Mouse (Mus musculus) myocyte (in vitro differentiated cells): Measurements from ENCODE around the gene Scg5.

Experiments used
- E2F4 ChIP-seq: IDR thresholded peaks from one replicate; pipeline ENCODE4 v1.6.1; 2011; ENCODE audit warnings: mild to moderate bottlenecking, control low read depth, moderate library complexity; ENCODE audit not compliant: insufficient read depth
- MAX ChIP-seq: IDR thresholded peaks from one replicate; pipeline ENCODE4 v1.6.1; 2011; ENCODE audit warnings: low read depth, mild to moderate bottlenecking, control low read depth
- POLR2A ChIP-seq: IDR thresholded peaks from one replicate; pipeline ENCODE4 v1.6.1; 2011; ENCODE audit warnings: low read depth, mild to moderate bottlenecking, control low read depth, moderate library complexity; ENCODE audit not compliant: insufficient read length
- POLR2AphosphoS2 ChIP-seq: IDR thresholded peaks from one replicate; pipeline ENCODE4 v1.6.1; 2011; ENCODE audit warnings: low read depth, control low read depth; ENCODE audit not compliant: insufficient read length
- SRF ChIP-seq: IDR thresholded peaks from one replicate; pipeline ENCODE4 v1.6.1; 2011; ENCODE audit warnings: low read depth; ENCODE audit not compliant: control insufficient read depth, insufficient read length
- TCF12 ChIP-seq: IDR thresholded peaks from one replicate; pipeline ENCODE4 v1.6.1; 2011; ENCODE audit warnings: mild to moderate bottlenecking, control low read depth; ENCODE audit not compliant: poor library complexity, insufficient read depth, severe bottlenecking
- TCF3 ChIP-seq: IDR thresholded peaks from one replicate; pipeline ENCODE4 v1.6.1; 2011; ENCODE audit warnings: low read depth, control low read depth; ENCODE audit not compliant: insufficient read length
- USF1 ChIP-seq: IDR thresholded peaks from one replicate; pipeline ENCODE4 v1.6.1; 2011; ENCODE audit warnings: low read depth, mild to moderate bottlenecking, control low read depth, moderate library complexity

DNA sequence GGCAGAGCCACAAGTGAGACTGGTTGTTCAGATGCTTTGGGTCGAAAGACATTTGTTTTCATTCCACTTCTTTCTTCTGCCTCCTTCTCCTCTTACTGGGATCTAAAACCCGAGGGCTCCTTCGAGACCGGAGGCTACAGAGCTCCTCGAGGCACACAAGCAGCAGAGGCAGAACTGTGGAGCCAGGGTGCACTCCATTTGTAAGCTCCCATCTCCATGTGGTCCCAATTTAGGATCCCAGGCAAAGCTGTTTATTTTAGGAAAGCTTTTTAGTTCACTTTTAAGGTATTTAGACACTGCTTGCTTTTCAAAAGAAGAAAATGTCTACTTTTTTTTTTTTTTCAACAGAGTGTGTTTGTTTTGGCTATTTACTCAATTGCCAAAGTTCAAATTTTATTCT lies 28.1 kb downstream of the Scg5 start:
- TF ChIP-seq POLR2AphosphoS2 (no peak), USF1 (no peak), POLR2A (no peak), TCF3 (no peak), MAX (no peak), TCF12 (no peak), E2F4 (no peak), SRF (no peak)
